ENCODE assay signal across 9 mouse cellular contexts in genomic region chr6:25276221-25276620, GRCm38 (mm10).
DNase-seq lines count a peak whose midpoint lies in the region; ATAC-seq and TF ChIP-seq lines count a peak whose summit lies in the region.
"Had no signal": no experiment of that assay in that cellular context is flagged by ENCODE, and none has a peak within 500 bp of the region (broad histone marks: within the 10 kb centered on the region; RNA-seq: fewer than 3 reads in every experiment).

No protein-coding gene starts in this region.

- no peaks in the 10 kb centered on the region for H3K36me3 ChIP-seq in forebrain, postnatal 0 days (ENCODE audit: insufficient read depth)
- H3K36me3 ChIP-seq in forebrain, embryonic 12.5 days (replicated peaks): no peaks in the 10 kb centered on the region
- no peaks in the 10 kb centered on the region for H3K36me3 ChIP-seq in lung, embryonic 14.5 days (ENCODE audit: insufficient read depth)
- H3K36me3 ChIP-seq in midbrain, embryonic 13.5 days: no peaks in the 10 kb centered on the region
- H3K36me3 ChIP-seq: liver, embryonic 13.5 days had no signal

- no peaks in the 10 kb centered on the region for H3K4me1 ChIP-seq in forebrain, postnatal 0 days (ENCODE audit: insufficient read depth)
- peaks cover 7% of the 10 kb centered on the region for H3K4me1 ChIP-seq in forebrain, embryonic 12.5 days
- H3K4me1 ChIP-seq in lung, embryonic 14.5 days (ENCODE audit: insufficient read depth): no peaks in the 10 kb centered on the region
- peaks cover 13% of the 10 kb centered on the region for H3K4me1 ChIP-seq in midbrain, embryonic 13.5 days (replicated peaks)
- H3K4me1 ChIP-seq: liver, embryonic 13.5 days had no signal

- H3K9me3 ChIP-seq in forebrain, postnatal 0 days (ENCODE audit: low read length): no peaks in the 10 kb centered on the region
- no peaks in the 10 kb centered on the region for H3K9me3 ChIP-seq in forebrain, embryonic 12.5 days
- no peaks in the 10 kb centered on the region for H3K9me3 ChIP-seq in lung, embryonic 14.5 days (ENCODE audit: low read depth, low read length)
- no peaks in the 10 kb centered on the region for H3K9me3 ChIP-seq in midbrain, embryonic 13.5 days
- H3K9me3 ChIP-seq: liver, embryonic 13.5 days had no signal

- H3K4me2 ChIP-seq in forebrain, postnatal 0 days (ENCODE audit: low read depth): no peak overlapping the region
- H3K4me2 ChIP-seq in forebrain, embryonic 12.5 days: no peak overlapping the region
- no peak overlapping the region for H3K4me2 ChIP-seq in lung, embryonic 14.5 days
- H3K4me2 ChIP-seq in midbrain, embryonic 13.5 days (replicated peaks): no peak overlapping the region
- H3K4me2 ChIP-seq: liver, embryonic 13.5 days had no signal

- peak; percentile 44 for TF ChIP-seq CTCF in forebrain, postnatal 0 days (IDR thresholded peaks at IDR 0.05; ENCODE audit: low read depth)
- TF ChIP-seq CTCF in lung, embryonic 14.5 days (IDR thresholded peaks at IDR 0.05; ENCODE audit: low read depth): peak; percentile 42

- H3K4me3 ChIP-seq in forebrain, postnatal 0 days (ENCODE audit: low read depth, low read length): no peak overlapping the region
- no peak overlapping the region for H3K4me3 ChIP-seq in forebrain, embryonic 12.5 days (replicated peaks)
- H3K4me3 ChIP-seq in lung, embryonic 14.5 days (ENCODE audit: low read depth, low read length): no peak overlapping the region
- no peak overlapping the region for H3K4me3 ChIP-seq in midbrain, embryonic 13.5 days (replicated peaks)
- H3K4me3 ChIP-seq: liver, embryonic 13.5 days had no signal

- no peak for ATAC-seq in forebrain, postnatal 0 days
- no peak for ATAC-seq in forebrain, embryonic 12.5 days (ENCODE audit: low FRiP score)
- ATAC-seq in lung, embryonic 14.5 days (ENCODE audit: insufficient read depth): no peak
- no peak for ATAC-seq in midbrain, embryonic 13.5 days

- no peaks in the 10 kb centered on the region for H3K27me3 ChIP-seq in forebrain, postnatal 0 days (ENCODE audit: insufficient read depth, low read length)
- H3K27me3 ChIP-seq in forebrain, embryonic 12.5 days: no peaks in the 10 kb centered on the region
- H3K27me3 ChIP-seq in lung, embryonic 14.5 days (ENCODE audit: insufficient read depth, low read length): no peaks in the 10 kb centered on the region
- H3K27me3 ChIP-seq in midbrain, embryonic 13.5 days: peaks cover 24% of the 10 kb centered on the region
- H3K27me3 ChIP-seq: liver, embryonic 13.5 days had no signal

- H3K27ac ChIP-seq in forebrain, postnatal 0 days (ENCODE audit: low read depth, low read length): no peak overlapping the region
- H3K27ac ChIP-seq in forebrain, embryonic 12.5 days: no peak overlapping the region
- H3K27ac ChIP-seq in lung, embryonic 14.5 days (ENCODE audit: low read depth): no peak overlapping the region
- H3K27ac ChIP-seq in midbrain, embryonic 13.5 days: no peak overlapping the region
- H3K27ac ChIP-seq: liver, embryonic 13.5 days had no signal

- no peak overlapping the region for H3K9ac ChIP-seq in forebrain, postnatal 0 days
- no peak overlapping the region for H3K9ac ChIP-seq in forebrain, embryonic 12.5 days
- no peak overlapping the region for H3K9ac ChIP-seq in lung, embryonic 14.5 days
- H3K9ac ChIP-seq in midbrain, embryonic 13.5 days (replicated peaks): no peak overlapping the region
- H3K9ac ChIP-seq: liver, embryonic 13.5 days had no signal

- WGBS in forebrain, postnatal 0 days: 54% methylated on average over 2 of the region's 2 CpGs
- 49% methylated on average over 2 of the region's 2 CpGs for WGBS in forebrain, embryonic 12.5 days
- 38% methylated on average over 2 of the region's 2 CpGs for WGBS in lung, embryonic 14.5 days
- 45% methylated on average over 2 of the region's 2 CpGs for WGBS in midbrain, embryonic 13.5 days

- DNase-seq in forebrain, postnatal 0 days: no peak
- DNase-seq in lung, embryonic 14.5 days: peak; percentile 54
- DNase-seq in lung, adult 18-20 months: no peak
- DNase-seq in adrenal gland, postnatal 36 days: peak; percentile 78 to 82
- peak; percentile 16 to 38 for DNase-seq in layer of hippocampus, postnatal 10 days (ENCODE audit: low spot score in 2 of 2)
- no peak for DNase-seq in spleen, adult 12 weeks (ENCODE audit: low spot score)
- DNase-seq: liver, embryonic 13.5 days had no signal

Comparison
In these comparisons a context has a peak if more than half of its experiments do, and no peak if none do; other contexts are left out.
1. DNase-seq: peak in lung, embryonic 14.5 days (single experiment), adrenal gland, postnatal 36 days (2 of 2) and layer of hippocampus, postnatal 10 days (2 of 2); none in forebrain, postnatal 0 days (single experiment), lung, adult 18-20 months (0 of 2) and spleen, adult 12 weeks (single experiment).